Mouse (Mus musculus): ENCODE data around the gene Ptpn6. TPM values are rescaled to one million over a fixed set of nuclear protein-coding genes. Genes with fewer than 3 reads are reported as not detected.

The Ptpn6 gene
- polyA plus RNA-seq, 1 experiment from 2014 or later = 5.9 TPM

DNA sequence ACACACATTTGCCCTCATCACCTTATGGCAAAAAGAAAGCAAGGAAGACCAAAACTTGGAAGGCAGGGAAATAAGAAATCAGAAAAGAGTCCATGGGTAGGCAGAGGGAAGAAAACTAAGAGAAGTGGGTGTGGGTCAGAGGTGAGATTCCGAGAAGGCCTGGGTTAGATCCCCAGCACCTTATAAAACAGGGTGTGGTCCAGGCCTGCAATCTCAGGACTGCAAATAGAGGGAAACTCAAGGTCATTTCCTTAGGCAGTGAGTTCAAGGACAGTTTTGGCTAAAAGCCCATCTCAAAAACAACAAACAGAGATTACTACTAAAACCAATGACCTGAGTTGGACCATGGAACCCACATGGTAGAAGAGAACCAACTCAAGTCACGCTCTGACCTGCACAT lies 15.3 kb upstream of the Ptpn6 start:
- Histone ChIP-seq H3K4me2 (peak overlapping the region; percentile 92), H3K27me3 (no peaks in the 10 kb centered on the region), H3K9me3 (no peaks in the 10 kb centered on the region), H3K4me1 (replicated peaks) (peaks cover 54% of the 10 kb centered on the region), H3K27ac (no peak overlapping the region), H3K9ac (0 out of 2 replicates have a peak overlapping the region, but pooled peaks have one; percentile 95), H3K36me3 (peaks cover 13% of the 10 kb centered on the region), H3K4me3 (no peak overlapping the region)
- WGBS = 89% methylated on average over 2 of the region's 2 CpGs
- ATAC-seq (ENCODE audit: low FRiP score) = no peak

DNA sequence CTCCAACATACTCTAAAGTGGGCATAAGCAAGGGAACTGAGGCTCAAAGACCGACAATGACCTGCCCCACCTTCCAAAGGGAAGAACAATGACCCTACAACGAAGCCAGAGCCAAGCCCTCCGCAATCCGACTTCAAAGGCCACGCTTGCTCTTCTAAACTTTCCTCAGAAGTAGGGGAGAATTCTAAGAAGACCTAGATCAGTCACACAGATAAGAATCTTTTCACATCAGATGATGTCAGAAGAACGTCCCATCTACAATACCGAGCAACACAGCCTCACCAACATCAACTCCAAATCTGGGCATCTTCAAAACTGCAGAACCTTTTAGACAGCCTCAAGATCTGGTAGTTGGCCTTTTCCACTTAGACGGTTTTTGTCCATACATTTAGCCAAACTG lies 11.9 kb upstream of the Ptpn6 start:
- peaks cover 39% of the 10 kb centered on the region for H3K36me3 ChIP-seq
- H3K27ac ChIP-seq = no peak overlapping the region
- H3K9me3 ChIP-seq = no peaks in the 10 kb centered on the region
- H3K4me2 ChIP-seq = no peak overlapping the region
- H3K4me1 ChIP-seq (replicated peaks) = peaks cover 49% of the 10 kb centered on the region
- no peak overlapping the region for H3K9ac ChIP-seq
- ATAC-seq (ENCODE audit: low FRiP score) = no peak
- WGBS = 88% methylated on average over 8 of the region's 8 CpGs
- no peaks in the 10 kb centered on the region for H3K27me3 ChIP-seq
- no peak overlapping the region for H3K4me3 ChIP-seq

DNA sequence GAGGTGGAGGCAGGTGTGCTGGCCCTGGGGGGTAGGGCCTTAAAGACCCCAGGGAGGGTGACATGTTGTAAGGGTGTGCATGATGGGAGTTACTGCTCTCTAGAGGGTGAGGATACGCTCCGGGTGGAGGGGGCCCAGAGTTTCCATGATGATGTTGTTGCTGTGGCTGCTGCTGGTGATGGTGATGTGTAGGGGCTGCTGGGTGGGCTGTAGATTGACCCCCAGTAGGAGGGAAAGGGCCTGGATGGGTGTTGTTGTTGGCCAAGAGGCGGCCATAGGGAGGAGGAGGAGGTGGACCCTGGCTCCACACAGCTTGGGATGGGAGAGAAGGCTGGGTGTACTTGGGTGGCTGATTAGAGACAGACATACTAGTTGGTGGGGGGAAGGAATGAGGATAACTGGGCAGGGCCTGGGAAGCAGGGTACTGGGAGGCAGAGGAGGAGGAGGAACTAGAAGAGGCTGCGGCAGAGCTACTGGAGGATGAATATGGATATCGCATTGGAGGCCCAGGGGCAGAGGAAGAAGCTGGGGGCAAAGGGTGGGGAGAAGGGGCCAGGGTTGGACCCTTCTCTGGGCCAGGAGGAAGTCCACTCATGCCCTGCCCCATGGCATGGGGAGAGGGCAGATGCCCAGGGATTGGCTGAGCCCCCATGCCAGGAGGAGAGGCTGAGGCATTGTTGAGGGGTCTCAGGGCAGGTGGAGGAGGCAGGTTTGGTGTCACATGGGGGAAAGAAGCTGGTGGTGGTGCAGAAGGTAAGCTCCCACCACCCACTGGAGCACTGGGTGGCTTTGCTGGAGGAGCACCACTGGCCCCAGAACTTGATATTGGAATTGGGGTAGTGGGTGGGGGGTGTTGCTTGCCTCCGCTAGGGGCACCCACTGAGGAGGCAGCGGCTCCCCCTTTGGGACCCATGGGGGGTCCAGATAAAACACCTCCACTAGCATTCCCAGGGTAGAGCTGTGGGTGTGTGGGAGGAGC lies 8.4 kb upstream of the Ptpn6 start:
- ATAC-seq (ENCODE audit: low FRiP score) = no peak

DNA sequence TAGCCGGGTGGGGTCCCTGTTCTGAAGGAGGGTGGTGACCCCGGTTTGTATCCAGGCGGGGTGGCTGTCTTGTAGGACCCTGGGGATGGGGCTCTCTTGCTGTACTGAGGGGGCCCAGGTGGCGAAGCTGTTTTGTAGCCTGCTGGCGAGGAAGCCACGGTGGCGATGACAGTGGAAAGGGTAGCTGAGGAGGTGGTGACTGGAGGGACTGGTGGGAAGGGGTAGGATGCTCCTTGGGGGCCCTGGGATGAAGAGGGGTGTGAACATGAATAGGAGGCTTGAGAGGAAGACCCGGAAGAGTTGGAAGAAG lies 7.7 kb upstream of the Ptpn6 start:
- Histone ChIP-seq H3K36me3 (peaks cover 67% of the 10 kb centered on the region), H3K4me1 (replicated peaks) (peaks cover 32% of the 10 kb centered on the region), H3K9me3 (no peaks in the 10 kb centered on the region), H3K27me3 (no peaks in the 10 kb centered on the region), H3K9ac (peak overlapping the region; percentile 82), H3K27ac (peak overlapping the region; percentile 92), H3K4me2 (peak overlapping the region; percentile 91), H3K4me3 (peak overlapping the region; percentile 46)
- peak; percentile 6; the same call in 1 of the 2 replicates for ATAC-seq (ENCODE audit: low FRiP score)
- 17% methylated on average over 8 of the region's 8 CpGs for WGBS

More for the DNA sequence above, 8.4 kb upstream of the Ptpn6 start:
- Histone ChIP-seq H3K9ac (peak overlapping the region; percentile 82), H3K9me3 (no peaks in the 10 kb centered on the region), H3K27ac (peak overlapping the region; percentile 92), H3K4me1 (replicated peaks) (peaks cover 27% of the 10 kb centered on the region), H3K4me3 (0 out of 2 replicates have a peak overlapping the region, but pooled peaks have one; percentile 46), H3K4me2 (peak overlapping the region; percentile 91), H3K36me3 (peaks cover 67% of the 10 kb centered on the region), H3K27me3 (no peaks in the 10 kb centered on the region)
- WGBS = 89% methylated on average over 7 of the region's 7 CpGs

DNA sequence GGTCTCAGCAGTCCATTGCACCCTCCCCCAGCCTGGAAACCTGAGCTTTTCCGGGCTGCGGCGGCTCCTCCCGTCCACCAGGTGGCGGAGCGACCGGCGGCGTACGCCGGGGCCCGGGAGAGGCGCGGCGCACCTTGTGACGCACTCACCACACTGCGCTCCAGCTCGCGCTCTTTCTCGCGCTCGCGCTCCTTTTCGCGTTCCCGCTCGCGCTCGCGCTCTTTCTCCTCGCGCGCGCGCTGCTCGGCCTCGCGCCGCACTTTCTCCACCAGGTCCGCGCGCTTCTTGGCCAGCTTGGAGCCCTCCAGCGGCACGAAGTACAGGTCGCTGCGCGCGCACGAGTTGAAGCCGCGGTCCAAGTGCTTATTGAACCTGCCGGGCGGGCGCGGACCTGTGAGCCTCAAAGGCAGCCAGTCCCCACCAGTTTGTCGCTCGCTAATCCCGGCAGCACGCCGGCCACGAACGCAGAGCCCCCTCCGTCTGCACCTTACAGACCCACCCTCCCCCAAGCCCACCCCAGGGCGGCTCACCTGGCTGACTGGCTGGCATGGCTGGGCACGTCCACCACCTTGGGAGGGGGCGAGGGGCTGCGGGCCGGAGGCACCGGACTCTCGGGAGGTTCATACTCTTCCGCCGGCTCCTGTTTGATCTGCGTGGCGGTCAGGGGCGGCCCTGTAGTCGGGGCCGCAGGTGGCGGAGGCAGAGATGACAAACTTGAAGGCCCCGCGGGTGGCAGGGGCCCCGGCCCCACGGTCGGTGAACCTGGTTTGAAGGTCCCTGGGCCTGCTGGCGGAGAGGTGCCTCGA lies 7.2 kb upstream of the Ptpn6 start:
- Histone ChIP-seq H3K4me1 (replicated peaks) (peaks cover 32% of the 10 kb centered on the region), H3K36me3 (peaks cover 67% of the 10 kb centered on the region), H3K27ac (peak overlapping the region; percentile 92), H3K9ac (peak overlapping the region; percentile 82), H3K9me3 (no peaks in the 10 kb centered on the region), H3K27me3 (no peaks in the 10 kb centered on the region), H3K4me3 (peak overlapping the region; percentile 46), H3K4me2 (peak overlapping the region; percentile 91)
- WGBS = under 1% methylated on average over 85 of the region's 85 CpGs
- peak; percentile 84 for ATAC-seq (ENCODE audit: low FRiP score)

DNA sequence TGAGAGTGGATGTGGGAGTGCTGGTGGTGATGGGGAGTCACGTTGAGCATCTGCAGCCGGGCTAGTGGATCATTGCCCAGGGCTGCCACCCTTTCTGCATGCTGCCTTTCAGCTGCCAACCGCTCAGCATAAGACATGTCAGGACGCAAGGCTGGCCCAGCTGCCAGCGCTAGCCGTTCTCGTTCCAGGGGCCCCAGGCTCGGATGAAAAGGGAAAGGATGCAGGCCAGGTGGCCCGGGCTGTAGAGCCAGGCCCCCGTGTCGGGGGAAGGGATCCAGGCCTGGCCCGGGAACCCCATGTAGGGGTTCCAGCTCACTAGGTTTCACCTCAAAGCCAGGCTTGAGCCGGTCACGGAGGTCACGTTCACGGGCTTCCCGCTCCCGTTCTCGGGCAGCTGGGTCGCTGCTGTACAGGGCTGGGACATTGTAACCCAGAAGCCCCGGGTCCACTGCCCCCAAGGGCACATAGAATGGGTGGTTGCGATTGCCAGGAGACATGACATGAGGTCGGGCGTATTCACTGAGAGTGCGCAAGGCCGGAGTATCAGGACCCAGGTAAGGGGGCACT lies 6.3 kb upstream of the Ptpn6 start:
- Histone ChIP-seq H3K27ac (peak overlapping the region; percentile 92), H3K36me3 (peaks cover 66% of the 10 kb centered on the region), H3K9ac (peak overlapping the region; percentile 67), H3K4me2 (peak overlapping the region; percentile 91), H3K9me3 (no peaks in the 10 kb centered on the region), H3K4me1 (replicated peaks) (peaks cover 36% of the 10 kb centered on the region), H3K27me3 (no peaks in the 10 kb centered on the region), H3K4me3 (peak overlapping the region; percentile 46)
- 71% methylated on average over 26 of the region's 26 CpGs for WGBS
- no peak for ATAC-seq (ENCODE audit: low FRiP score)

DNA sequence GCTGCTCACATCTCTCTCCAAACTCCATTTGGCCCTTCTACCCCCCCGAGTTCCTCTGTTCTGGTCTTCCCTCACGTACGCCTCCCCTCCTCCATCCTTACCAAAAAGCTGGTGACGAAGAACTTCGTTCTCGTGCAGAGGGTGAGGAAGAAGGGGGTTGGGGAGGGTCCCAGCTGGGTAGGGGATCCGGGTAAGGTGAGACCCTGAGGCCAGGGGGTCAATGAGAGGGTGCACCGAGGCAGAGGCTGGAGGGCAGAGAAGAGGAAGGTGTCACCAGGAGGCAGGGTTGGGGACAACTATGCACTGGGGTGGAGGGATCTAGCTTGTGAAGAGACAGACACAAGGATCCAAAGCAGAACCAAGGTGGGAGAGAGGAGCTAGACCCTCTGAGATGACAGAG lies 5.1 kb upstream of the Ptpn6 start:
- H3K4me2 ChIP-seq = no peak overlapping the region
- no peak for ATAC-seq (ENCODE audit: low FRiP score)
- peaks cover 48% of the 10 kb centered on the region for H3K4me1 ChIP-seq (replicated peaks)
- peaks cover 54% of the 10 kb centered on the region for H3K36me3 ChIP-seq
- H3K9ac ChIP-seq = no peak overlapping the region
- no peak overlapping the region for H3K4me3 ChIP-seq
- WGBS = 94% methylated on average over 8 of the region's 8 CpGs
- H3K9me3 ChIP-seq = no peaks in the 10 kb centered on the region
- no peaks in the 10 kb centered on the region for H3K27me3 ChIP-seq
- no peak overlapping the region for H3K27ac ChIP-seq

DNA sequence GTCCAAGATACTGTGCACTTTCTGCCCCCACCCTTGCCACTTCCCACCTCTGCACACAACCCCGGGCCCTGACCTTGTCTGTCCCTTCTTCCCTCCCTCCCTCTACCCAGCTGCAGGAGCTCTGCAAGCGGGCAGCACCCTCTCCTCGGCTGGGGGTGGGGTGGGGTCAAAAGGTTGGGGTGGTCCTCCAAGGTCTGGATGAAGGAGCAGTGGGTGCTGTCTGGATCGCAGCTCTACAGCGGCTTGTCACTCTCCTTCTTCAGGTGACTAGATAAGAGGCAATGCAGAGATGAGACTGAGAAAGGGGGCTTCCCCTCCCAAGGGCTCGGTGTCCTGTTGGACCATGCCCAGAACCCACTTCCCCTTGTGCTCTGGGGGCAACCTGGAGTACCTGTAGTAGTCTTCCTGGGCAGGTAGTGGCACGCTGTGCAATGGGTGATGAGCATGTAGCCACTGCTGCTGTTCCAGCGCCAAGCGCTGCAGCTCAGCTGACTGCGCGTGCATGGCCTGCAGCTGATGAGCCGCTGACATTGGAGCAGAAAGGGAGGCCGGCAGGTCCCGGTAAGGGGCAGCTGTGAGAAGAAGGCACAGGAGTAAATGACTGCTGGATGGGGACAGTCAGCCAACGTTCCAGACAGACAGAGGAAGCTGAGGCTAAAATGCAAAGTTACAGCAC lies 4.5 kb upstream of the Ptpn6 start:
- no peak overlapping the region for H3K27ac ChIP-seq

DNA sequence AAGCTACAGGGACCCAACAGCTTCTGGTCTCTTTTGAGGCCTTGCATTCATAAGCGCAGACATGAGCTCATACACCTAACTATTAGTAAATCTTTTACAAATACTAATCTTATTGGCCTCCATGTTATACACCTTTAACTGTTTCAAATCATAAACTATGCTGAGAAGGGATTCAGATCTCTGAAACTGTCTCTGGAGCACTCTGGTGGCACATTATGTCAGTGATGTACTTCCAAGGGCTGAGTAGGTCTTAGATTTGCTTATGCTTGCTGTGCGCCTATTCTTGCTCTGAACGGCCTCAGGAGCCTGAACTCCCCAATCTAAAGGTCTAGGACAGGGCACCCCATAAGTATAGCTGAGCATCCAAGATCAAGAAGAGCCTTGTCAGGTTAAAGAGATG lies 3.3 kb upstream of the Ptpn6 start:
- peak overlapping the region; percentile 96 for H3K9ac ChIP-seq
- H3K4me2 ChIP-seq = peak overlapping the region; percentile 73
- H3K36me3 ChIP-seq = peaks cover 36% of the 10 kb centered on the region
- H3K27ac ChIP-seq = peak overlapping the region; percentile 100
- H3K9me3 ChIP-seq = no peaks in the 10 kb centered on the region
- ATAC-seq (ENCODE audit: low FRiP score) = no peak
- peaks cover 49% of the 10 kb centered on the region for H3K4me1 ChIP-seq (replicated peaks)
- WGBS = 72% methylated on average over 3 of the region's 3 CpGs
- H3K27me3 ChIP-seq = no peaks in the 10 kb centered on the region
- peak overlapping the region; percentile 70; the same call in 1 of the 2 replicates for H3K4me3 ChIP-seq

More for the DNA sequence above, 4.5 kb upstream of the Ptpn6 start:
- 90% methylated on average over 15 of the region's 15 CpGs for WGBS
- peaks cover 47% of the 10 kb centered on the region for H3K36me3 ChIP-seq
- ATAC-seq (ENCODE audit: low FRiP score) = no peak
- H3K4me1 ChIP-seq (replicated peaks) = peaks cover 54% of the 10 kb centered on the region
- no peaks in the 10 kb centered on the region for H3K27me3 ChIP-seq
- no peak overlapping the region for H3K9ac ChIP-seq
- no peak overlapping the region for H3K4me3 ChIP-seq
- no peaks in the 10 kb centered on the region for H3K9me3 ChIP-seq
- H3K4me2 ChIP-seq = no peak overlapping the region

DNA sequence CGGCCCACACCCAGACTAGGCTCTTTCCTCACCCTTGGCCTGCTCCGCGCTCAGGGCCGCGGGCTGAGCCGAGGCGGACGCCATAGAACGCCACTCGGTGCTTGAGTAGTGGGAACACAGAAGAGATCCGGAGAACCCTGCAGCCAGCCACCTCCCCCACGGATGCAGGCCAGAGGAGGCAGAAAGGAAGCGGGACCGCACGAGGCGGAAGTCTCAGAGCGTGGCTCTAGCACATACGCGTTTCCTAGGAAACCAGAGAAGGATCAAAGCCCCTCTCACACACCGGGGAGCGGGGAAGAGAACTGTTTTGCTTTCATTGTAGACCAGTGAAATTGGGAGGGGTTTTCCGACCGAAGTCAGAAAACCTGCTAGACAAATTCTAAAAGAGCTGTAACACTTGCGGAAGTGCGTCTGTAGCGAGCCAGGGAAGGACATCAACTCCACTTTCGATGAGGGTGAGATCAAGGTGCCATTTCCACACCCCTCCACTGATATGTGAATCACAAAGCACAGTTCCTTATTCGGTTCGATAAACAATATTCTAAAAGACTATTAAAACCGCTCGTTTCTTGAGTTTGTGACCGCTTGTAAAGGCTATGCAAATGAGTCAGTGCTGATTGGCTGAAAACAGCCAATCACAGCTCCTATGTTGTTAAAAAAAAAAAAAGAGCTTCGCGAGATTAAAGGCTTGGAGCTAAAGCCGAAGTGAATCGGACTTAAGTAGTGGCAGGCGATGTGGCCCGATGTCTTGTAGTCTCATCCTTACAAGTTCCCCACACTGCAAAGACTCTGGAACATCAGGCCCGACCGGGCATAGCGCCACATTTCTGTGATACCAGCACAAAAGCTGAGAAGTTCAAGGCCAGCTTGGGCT lies 2.6 kb upstream of the Ptpn6 start, which contains the start of gene Grcc10:
TSS of gene Grcc10 (minus strand) at position 487 of the 874 bp plus-strand sequence.
- peak; percentile 79 for ATAC-seq (ENCODE audit: low FRiP score)

More for the DNA sequence above, 2.6 kb upstream of the Ptpn6 start, which contains the start of gene Grcc10:
- under 1% methylated on average over 41 of the region's 41 CpGs for WGBS
- peak within 1 kb of the TSS; percentile 96 for H3K9ac ChIP-seq
- H3K4me3 ChIP-seq = peak within 1 kb of the TSS; percentile 70
- H3K36me3 ChIP-seq = peaks cover 30% of the 10 kb centered on the region
- peaks cover 42% of the 10 kb centered on the region for H3K4me1 ChIP-seq (replicated peaks)
- H3K27me3 ChIP-seq = no peaks in the 10 kb centered on the region
- peak within 1 kb of the TSS; percentile 73 for H3K4me2 ChIP-seq
- no peaks in the 10 kb centered on the region for H3K9me3 ChIP-seq
- peak within 1 kb of the TSS; percentile 100 for H3K27ac ChIP-seq
